Mouse (Mus musculus) cortical plate, adult 2 months (tissue): Measurements from ENCODE around the gene Cd44.

ENCODE experiments used
- CTCF ChIP-seq: fragments of 200-500 bp; IDR thresholded peaks from 2 replicates; pipeline ENCODE4 v1.5.1; 2011; ENCODE audit warnings: mild to moderate bottlenecking, control low read depth, low read length; ENCODE audit not compliant: insufficient read depth; ENCODE audit errors: extremely low read depth
- POLR2A ChIP-seq: fragments of 200-500 bp; IDR thresholded peaks from 2 replicates; pipeline ENCODE4 v1.6.1; 2011; ENCODE audit warnings: mild to moderate bottlenecking, low read length, control low read depth; ENCODE audit not compliant: insufficient read depth; ENCODE audit errors: extremely low read depth

DNA sequence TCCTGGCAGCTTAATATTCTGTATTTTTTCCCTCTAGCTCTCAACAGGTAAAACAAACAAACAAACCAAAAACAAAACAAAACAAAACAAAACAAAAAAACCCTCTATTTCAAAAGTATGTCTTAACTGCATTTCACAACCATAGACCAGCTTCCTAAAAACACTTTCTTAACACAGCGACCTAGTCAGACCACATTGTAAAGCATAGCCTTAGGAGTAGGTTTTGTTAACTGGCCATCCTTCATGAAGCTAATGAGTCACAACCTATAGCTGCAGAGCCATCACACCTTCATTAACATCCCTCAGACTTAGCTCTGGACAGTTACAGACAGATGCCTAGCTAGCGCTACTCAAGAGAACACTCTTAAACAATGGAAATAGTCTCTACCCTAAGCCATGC, 37.9 kb downstream of the Cd44 start:
- TF ChIP-seq POLR2A = no peak
- TF ChIP-seq CTCF = no peak
